Mouse (Mus musculus) liver, embryonic 14.5 days (tissue): ENCODE measurements around the gene Gm38392.

Experiments
- CTCF ChIP-seq: IDR thresholded peaks from 2 replicates; pipeline ENCODE4 v1.5.1; 2016; ENCODE audit warnings: antibody characterized with exemption, low read depth, control low read depth
- EP300 ChIP-seq: IDR thresholded peaks from 2 replicates; pipeline ENCODE4 v1.6.1; 2016; ENCODE audit warnings: antibody characterized with exemption, low read depth

DNA sequence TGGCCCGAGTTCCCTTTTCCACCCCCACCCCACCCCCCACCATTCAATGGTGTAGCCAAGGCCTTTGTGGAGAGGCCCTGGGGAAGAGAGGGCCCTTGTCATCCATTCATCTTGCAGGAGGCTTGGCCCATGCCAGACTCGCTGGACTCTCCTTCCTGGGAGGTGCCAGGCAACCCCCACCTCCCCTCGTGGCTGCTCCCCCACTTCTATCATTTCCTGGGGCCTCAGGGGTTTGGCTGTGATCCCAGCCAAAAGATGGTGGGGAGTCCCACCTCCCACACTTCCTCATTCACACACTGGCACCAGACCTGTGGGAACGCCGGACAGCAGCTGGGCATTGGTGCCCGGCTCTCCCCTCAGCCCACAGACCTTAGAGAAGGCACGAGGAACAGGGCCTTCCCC is 54.7 kb downstream of the Gm38392 start:
- TF ChIP-seq EP300 = no peak
- no peak for TF ChIP-seq CTCF
